Mouse (Mus musculus): ENCODE measurements around the gene Ebf1. TPM values are rescaled to one million over a fixed set of nuclear protein-coding genes. Genes with fewer than 3 reads are reported as not detected.

Ebf1 gene
- polyA plus RNA-seq, 1 experiment = 1.1 TPM

GRCm38 (mm10) chr11:44612156-44612555, 5.0 kb upstream of the Ebf1 start:
- H3K4me1 ChIP-seq (ENCODE audit: control insufficient read depth, insufficient read depth, low read length) = peaks cover 13% of the 10 kb centered on the region
- H3K4me3 ChIP-seq (ENCODE audit: control insufficient read depth, low read depth, low read length) = no peak overlapping the region
- H3K27me3 ChIP-seq (ENCODE audit: control insufficient read depth, insufficient read depth, low read length) = peaks cover 6% of the 10 kb centered on the region; the same call in 1 of the 2 replicates
- no peak overlapping the region for H3K27ac ChIP-seq (ENCODE audit: control insufficient read depth, insufficient read depth, low read depth, low read length)
- TF ChIP-seq POLR2A (IDR thresholded peaks at IDR 0.05; ENCODE audit: control insufficient read depth, low read depth, low read length) (no peak), CTCF (IDR thresholded peaks at IDR 0.05; ENCODE audit: control insufficient read depth, insufficient read depth, insufficient replicate concordance, low read depth, low read length) (no peak)
- H3K36me3 ChIP-seq (ENCODE audit: control insufficient read depth, insufficient read depth, low read length) = no peaks in the 10 kb centered on the region

- TF ChIP-seq CTCF (IDR thresholded peaks at IDR 0.05; ENCODE audit: control insufficient read depth, insufficient read depth, insufficient replicate concordance, low read depth, low read length) = no peak
- TF ChIP-seq POLR2A (IDR thresholded peaks at IDR 0.05; ENCODE audit: control insufficient read depth, low read depth, low read length) = no peak
- Histone ChIP-seq H3K4me1 (ENCODE audit: control insufficient read depth, insufficient read depth, low read length) (peaks cover 13% of the 10 kb centered on the region), H3K4me3 (ENCODE audit: control insufficient read depth, low read depth, low read length) (peak overlapping the region; percentile 46), H3K36me3 (ENCODE audit: control insufficient read depth, insufficient read depth, low read length) (no peaks in the 10 kb centered on the region), H3K27me3 (ENCODE audit: control insufficient read depth, insufficient read depth, low read length) (peaks cover 6% of the 10 kb centered on the region; the same call in 1 of the 2 replicates), H3K27ac (ENCODE audit: control insufficient read depth, insufficient read depth, low read depth, low read length) (no peak overlapping the region)
These were observed 4.3 kb upstream of the Ebf1 start for GRCm38 (mm10) chr11:44612681-44613410.

- Histone ChIP-seq H3K4me3 (ENCODE audit: control insufficient read depth, low read depth, low read length) (peak overlapping the region; percentile 46), H3K27ac (ENCODE audit: control insufficient read depth, insufficient read depth, low read depth, low read length) (no peak overlapping the region), H3K4me1 (ENCODE audit: control insufficient read depth, insufficient read depth, low read length) (peaks cover 16% of the 10 kb centered on the region), H3K36me3 (ENCODE audit: control insufficient read depth, insufficient read depth, low read length) (no peaks in the 10 kb centered on the region), H3K27me3 (ENCODE audit: control insufficient read depth, insufficient read depth, low read length) (peaks cover 6% of the 10 kb centered on the region; the same call in 1 of the 2 replicates)
- TF ChIP-seq POLR2A (IDR thresholded peaks at IDR 0.05; ENCODE audit: control insufficient read depth, low read depth, low read length) (no peak), CTCF (IDR thresholded peaks at IDR 0.05; ENCODE audit: control insufficient read depth, insufficient read depth, insufficient replicate concordance, low read depth, low read length) (no peak)
These were observed 3.5 kb upstream of the Ebf1 start for GRCm38 (mm10) chr11:44613411-44614180.

GRCm38 (mm10) chr11:44616078-44616787, 884 bp upstream of the Ebf1 start:
- H3K27ac ChIP-seq (ENCODE audit: control insufficient read depth, insufficient read depth, low read depth, low read length) = no peak overlapping the region
- peaks cover 6% of the 10 kb centered on the region; the same call in 1 of the 2 replicates for H3K27me3 ChIP-seq (ENCODE audit: control insufficient read depth, insufficient read depth, low read length)
- peaks cover 13% of the 10 kb centered on the region for H3K4me1 ChIP-seq (ENCODE audit: control insufficient read depth, insufficient read depth, low read length)
- H3K4me3 ChIP-seq (ENCODE audit: control insufficient read depth, low read depth, low read length) = peak overlapping the region; percentile 67
- TF ChIP-seq POLR2A (IDR thresholded peaks at IDR 0.05; ENCODE audit: control insufficient read depth, low read depth, low read length) (no peak), CTCF (IDR thresholded peaks at IDR 0.05; ENCODE audit: control insufficient read depth, insufficient read depth, insufficient replicate concordance, low read depth, low read length) (no peak)
- no peaks in the 10 kb centered on the region for H3K36me3 ChIP-seq (ENCODE audit: control insufficient read depth, insufficient read depth, low read length)

- Histone ChIP-seq H3K4me3 (ENCODE audit: control insufficient read depth, low read depth, low read length) (peak overlapping the region; percentile 78), H3K36me3 (ENCODE audit: control insufficient read depth, insufficient read depth, low read length) (no peaks in the 10 kb centered on the region), H3K4me1 (ENCODE audit: control insufficient read depth, insufficient read depth, low read length) (peaks cover 12% of the 10 kb centered on the region), H3K27ac (ENCODE audit: control insufficient read depth, insufficient read depth, low read depth, low read length) (peak overlapping the region; percentile 67), H3K27me3 (ENCODE audit: control insufficient read depth, insufficient read depth, low read length) (peaks cover under 1% of the 10 kb centered on the region)
- TF ChIP-seq CTCF (IDR thresholded peaks at IDR 0.05; ENCODE audit: control insufficient read depth, insufficient read depth, insufficient replicate concordance, low read depth, low read length) = no peak
- TF ChIP-seq POLR2A (IDR thresholded peaks at IDR 0.05; ENCODE audit: control insufficient read depth, low read depth, low read length) = no peak
These were observed 843 bp downstream of the Ebf1 start for GRCm38 (mm10) chr11:44617734-44618586.

GRCm38 (mm10) chr11:44619131-44619886, 2.2 kb downstream of the Ebf1 start:
- Histone ChIP-seq H3K4me3 (ENCODE audit: control insufficient read depth, low read depth, low read length) (peak overlapping the region; percentile 56), H3K36me3 (ENCODE audit: control insufficient read depth, insufficient read depth, low read length) (no peaks in the 10 kb centered on the region), H3K27ac (ENCODE audit: control insufficient read depth, insufficient read depth, low read depth, low read length) (peak overlapping the region; percentile 40), H3K4me1 (ENCODE audit: control insufficient read depth, insufficient read depth, low read length) (peaks cover 8% of the 10 kb centered on the region; the same call in 1 of the 2 replicates), H3K27me3 (ENCODE audit: control insufficient read depth, insufficient read depth, low read length) (no peaks in the 10 kb centered on the region; the same call in 1 of the 2 replicates)
- TF ChIP-seq CTCF (IDR thresholded peaks at IDR 0.05; ENCODE audit: control insufficient read depth, insufficient read depth, insufficient replicate concordance, low read depth, low read length) = no peak
- TF ChIP-seq POLR2A (IDR thresholded peaks at IDR 0.05; ENCODE audit: control insufficient read depth, low read depth, low read length) = no peak
